Mouse (Mus musculus) neural tube, embryonic 13.5 days (tissue): ENCODE measurements around the gene Olfr1161. TPM values are rescaled to one million over a fixed set of nuclear protein-coding genes. Genes with fewer than 3 reads are reported as not detected.
"Not testable (repeated sequence)": the region's sequence is repeated elsewhere in the genome, so short reads cannot be mapped to it uniquely, and the experiment has no call there.

ENCODE experiments used
- ATAC-seq: fragments of 200-750 bp; cut with Nextera tagmentation; 2 replicates; pipeline ENCODE4 v1.8.0; 2017; ENCODE audit warnings: low read depth, mild to moderate bottlenecking, moderate TSS enrichment, moderate library complexity
- H3K27ac ChIP-seq: fragments of 300-500 bp; sonication (generic); replicated peaks from 2 replicates; pipeline ENCODE4 v1.5.1; 2015; ENCODE audit warnings: moderate library complexity, mild to moderate bottlenecking, inconsistent platforms
- H3K27me3 ChIP-seq: fragments of 300-500 bp; sonication (generic); 2 replicates; pipeline ENCODE4 v1.6.1; 2015; ENCODE audit warnings: mild to moderate bottlenecking, inconsistent platforms
- H3K36me3 ChIP-seq: fragments of 300-500 bp; sonication (generic); 2 replicates; pipeline ENCODE4 v1.6.1; 2015; ENCODE audit warnings: mild to moderate bottlenecking, inconsistent platforms
- H3K4me1 ChIP-seq: fragments of 300-500 bp; sonication (generic); replicated peaks from 2 replicates; pipeline ENCODE4 v1.6.1; 2015; ENCODE audit warnings: inconsistent platforms
- H3K4me2 ChIP-seq: fragments of 300-500 bp; sonication (generic); 2 replicates; pipeline ENCODE4 v1.6.1; 2015; ENCODE audit warnings: inconsistent platforms, mild to moderate bottlenecking, moderate library complexity
- H3K4me3 ChIP-seq: fragments of 300-500 bp; sonication (generic); 2 replicates; pipeline ENCODE4 v1.5.1; 2015; ENCODE audit warnings: mild to moderate bottlenecking, inconsistent platforms
- H3K9ac ChIP-seq: fragments of 300-500 bp; sonication (generic); 2 replicates; pipeline ENCODE4 v1.6.1; 2015; ENCODE audit warnings: moderate library complexity, mild to moderate bottlenecking, inconsistent platforms
- H3K9me3 ChIP-seq: fragments of 300-500 bp; sonication (generic); 2 replicates; pipeline ENCODE4 v1.6.1; 2016; ENCODE audit warnings: inconsistent platforms
- WGBS: fragments of 180-500 bp; shearing (Covaris S2); methylation state at CpG from one replicate; pipeline ENCODE4 v1.1.7; 2015; 5-methylcytosine and 5-hydroxymethylcytosine counted together
- polyA plus RNA-seq: library from polyadenylated mRNA; unstranded; fragments of >200 nt; fragmentation: Nextera tagmentation; extraction: Ambion mirVana; gene quantifications from 2 replicates; pipeline ENCODE4 v1.2.1, GENCODE M21; 2015

Gene Olfr1161
- polyA plus RNA-seq = not detected in 2 replicates

- not testable (repeated sequence) for ATAC-seq, H3K9me3 ChIP-seq, H3K27me3 ChIP-seq, H3K4me3 ChIP-seq, H3K4me2 ChIP-seq, H3K36me3 ChIP-seq, H3K9ac ChIP-seq, H3K27ac ChIP-seq, H3K4me1 ChIP-seq
- 86% methylated on average over 1 of the region's 1 CpGs for whole genome bisulfite sequencing
Observed at GRCm38 (mm10) chr2:88022474-88022873, at the start of gene Olfr1161. TSS of gene Olfr1161 (plus strand) at chr2:88022774.

GRCm38 (mm10) chr2:87974563-87974962, 48.0 kb upstream of the Olfr1161 start, which contains the start of gene Olfr74:
TSS of gene Olfr74 (minus strand) at chr2:87974663.
- no peaks in the 10 kb centered on the region for H3K27me3 ChIP-seq
- 78% methylated on average over 3 of the region's 3 CpGs for whole genome bisulfite sequencing
- H3K4me2 ChIP-seq = no peak within 1 kb of the TSS
- H3K4me1 ChIP-seq = no peaks in the 10 kb centered on the region
- no peaks in the 10 kb centered on the region for H3K36me3 ChIP-seq
- no peak within 1 kb of the TSS for H3K9ac ChIP-seq
- H3K4me3 ChIP-seq = no peak within 1 kb of the TSS
- no peak for ATAC-seq
- no peak within 1 kb of the TSS for H3K27ac ChIP-seq
- no peaks in the 10 kb centered on the region for H3K9me3 ChIP-seq

- no peak within 1 kb of the TSS for H3K4me3 ChIP-seq
- no peak within 1 kb of the TSS for H3K27ac ChIP-seq
- H3K36me3 ChIP-seq = no peaks in the 10 kb centered on the region
- no peaks in the 10 kb centered on the region for H3K9me3 ChIP-seq
- H3K9ac ChIP-seq = no peak within 1 kb of the TSS
- no peak for ATAC-seq
- no peaks in the 10 kb centered on the region for H3K27me3 ChIP-seq
- H3K4me2 ChIP-seq = no peak within 1 kb of the TSS
- no peaks in the 10 kb centered on the region for H3K4me1 ChIP-seq
Observed at GRCm38 (mm10) chr2:87989813-87990212, 32.8 kb upstream of the Olfr1161 start, which contains the start of gene Olfr1158. TSS of gene Olfr1158 (plus strand) at chr2:87990113.

GRCm38 (mm10) chr2:88007515-88008318, 14.9 kb upstream of the Olfr1161 start, which contains the start of gene Olfr1160:
TSS of gene Olfr1160 (minus strand) at chr2:88008268.
- Histone ChIP-seq H3K4me1 (no peaks in the 10 kb centered on the region), H3K27me3 (no peaks in the 10 kb centered on the region), H3K4me3 (no peak within 1 kb of the TSS), H3K9me3 (no peaks in the 10 kb centered on the region), H3K4me2 (no peak within 1 kb of the TSS), H3K36me3 (no peaks in the 10 kb centered on the region), H3K27ac (no peak within 1 kb of the TSS), H3K9ac (no peak within 1 kb of the TSS)
- ATAC-seq = no peak

GRCm38 (mm10) chr2:88037599-88037998, 15.0 kb downstream of the Olfr1161 start, which contains the start of gene Olfr73:
TSS of gene Olfr73 (minus strand) at chr2:88037699.
- H3K27me3 ChIP-seq = no peaks in the 10 kb centered on the region
- H3K36me3 ChIP-seq = no peaks in the 10 kb centered on the region
- no peak within 1 kb of the TSS for H3K27ac ChIP-seq
- H3K4me2 ChIP-seq = no peak within 1 kb of the TSS
- ATAC-seq = no peak
- no peaks in the 10 kb centered on the region for H3K9me3 ChIP-seq
- H3K4me1 ChIP-seq = no peaks in the 10 kb centered on the region
- H3K4me3 ChIP-seq = no peak within 1 kb of the TSS
- no peak within 1 kb of the TSS for H3K9ac ChIP-seq

- no peak within 1 kb of the TSS for H3K27ac ChIP-seq
- no peaks in the 10 kb centered on the region for H3K27me3 ChIP-seq
- ATAC-seq = no peak
- H3K9ac ChIP-seq = no peak within 1 kb of the TSS
- no peak within 1 kb of the TSS for H3K4me2 ChIP-seq
- no peaks in the 10 kb centered on the region for H3K4me1 ChIP-seq
- H3K9me3 ChIP-seq = no peaks in the 10 kb centered on the region
- no peak within 1 kb of the TSS for H3K4me3 ChIP-seq
- 83% methylated on average over 1 of the region's 1 CpGs for WGBS
- no peaks in the 10 kb centered on the region for H3K36me3 ChIP-seq
Observed at GRCm38 (mm10) chr2:88051029-88051428, 28.5 kb downstream of the Olfr1161 start, which contains the start of gene Olfr1162. TSS of gene Olfr1162 (minus strand) at chr2:88051129.

- Histone ChIP-seq H3K9me3 (no peaks in the 10 kb centered on the region), H3K4me3 (no peak overlapping the region), H3K27me3 (no peaks in the 10 kb centered on the region), H3K36me3 (no peaks in the 10 kb centered on the region), H3K27ac (no peak overlapping the region), H3K4me2 (no peak overlapping the region), H3K4me1 (no peaks in the 10 kb centered on the region), H3K9ac (no peak overlapping the region)
- WGBS = 87% methylated on average over 2 of the region's 2 CpGs
- no peak for ATAC-seq
Observed at GRCm38 (mm10) chr2:88063587-88063986, 41.0 kb downstream of the Olfr1161 start.

- no peaks in the 10 kb centered on the region for H3K27me3 ChIP-seq
- no peak within 1 kb of the TSS for H3K4me3 ChIP-seq
- no peak within 1 kb of the TSS for H3K4me2 ChIP-seq
- H3K9me3 ChIP-seq = no peaks in the 10 kb centered on the region
- no peak for ATAC-seq
- no peaks in the 10 kb centered on the region for H3K4me1 ChIP-seq
- no peaks in the 10 kb centered on the region for H3K36me3 ChIP-seq
- no peak within 1 kb of the TSS for H3K9ac ChIP-seq
- H3K27ac ChIP-seq = no peak within 1 kb of the TSS
Observed at GRCm38 (mm10) chr2:88071730-88072129, 49.2 kb downstream of the Olfr1161 start, which contains the start of gene Olfr1163. TSS of gene Olfr1163 (minus strand) at chr2:88071830.

Other genes starting within 250 kb of the Olfr1161 start
- not detected in 2 replicates for gene Olfr152, start 243.3 kb upstream of the Olfr1161 start, polyA plus RNA-seq
- gene Olfr1143, start 222.2 kb upstream of the Olfr1161 start, polyA plus RNA-seq = not detected in 2 replicates
- not detected in 2 replicates for gene Olfr1145, start 213.0 kb upstream of the Olfr1161 start, polyA plus RNA-seq
- not detected in 2 replicates for gene Olfr1148, start 192.2 kb upstream of the Olfr1161 start, polyA plus RNA-seq
- not detected in 2 replicates for gene Olfr1150-ps1, start 178.8 kb upstream of the Olfr1161 start, polyA plus RNA-seq
- not detected in 2 replicates for gene Olfr1151, start 166.9 kb upstream of the Olfr1161 start, polyA plus RNA-seq
- not detected in 2 replicates for gene Olfr1152, start 156.3 kb upstream of the Olfr1161 start, polyA plus RNA-seq
- gene Olfr1153, start 127.8 kb upstream of the Olfr1161 start, polyA plus RNA-seq = not detected in 2 replicates
- gene Olfr1154, start 117.6 kb upstream of the Olfr1161 start, polyA plus RNA-seq = not detected in 2 replicates
- not detected in 2 replicates for gene Olfr1155, start 77.6 kb upstream of the Olfr1161 start, polyA plus RNA-seq
- gene Olfr1156, start 69.7 kb upstream of the Olfr1161 start, polyA plus RNA-seq = not detected in 2 replicates
- not detected in 2 replicates for gene Olfr1157, start 54.5 kb upstream of the Olfr1161 start, polyA plus RNA-seq
- gene Olfr74, start 48.1 kb upstream of the Olfr1161 start, polyA plus RNA-seq = not detected in 2 replicates
- gene Olfr1158, start 32.7 kb upstream of the Olfr1161 start, polyA plus RNA-seq = not detected in 2 replicates
- gene Olfr1160, start 14.5 kb upstream of the Olfr1161 start, polyA plus RNA-seq = not detected in 2 replicates
- gene Olfr73, start 14.9 kb downstream of the Olfr1161 start, polyA plus RNA-seq = not detected in 2 replicates
- not detected in 2 replicates for gene Olfr1162, start 28.4 kb downstream of the Olfr1161 start, polyA plus RNA-seq
- not detected in 2 replicates for gene Olfr1163, start 49.1 kb downstream of the Olfr1161 start, polyA plus RNA-seq
- not detected in 2 replicates for gene Olfr1164, start 71.2 kb downstream of the Olfr1161 start, polyA plus RNA-seq
- gene Olfr1166, start 105.5 kb downstream of the Olfr1161 start, polyA plus RNA-seq = not detected in 2 replicates
- gene Olfr1167, start 132.4 kb downstream of the Olfr1161 start, polyA plus RNA-seq = not detected in 2 replicates
- gene Olfr1168, start 159.1 kb downstream of the Olfr1161 start, polyA plus RNA-seq = not detected in 2 replicates
- gene Olfr1170, start 205.6 kb downstream of the Olfr1161 start, polyA plus RNA-seq = not detected in 2 replicates